Mouse (Mus musculus): ENCODE data around the gene Ss18l1.

DNA sequence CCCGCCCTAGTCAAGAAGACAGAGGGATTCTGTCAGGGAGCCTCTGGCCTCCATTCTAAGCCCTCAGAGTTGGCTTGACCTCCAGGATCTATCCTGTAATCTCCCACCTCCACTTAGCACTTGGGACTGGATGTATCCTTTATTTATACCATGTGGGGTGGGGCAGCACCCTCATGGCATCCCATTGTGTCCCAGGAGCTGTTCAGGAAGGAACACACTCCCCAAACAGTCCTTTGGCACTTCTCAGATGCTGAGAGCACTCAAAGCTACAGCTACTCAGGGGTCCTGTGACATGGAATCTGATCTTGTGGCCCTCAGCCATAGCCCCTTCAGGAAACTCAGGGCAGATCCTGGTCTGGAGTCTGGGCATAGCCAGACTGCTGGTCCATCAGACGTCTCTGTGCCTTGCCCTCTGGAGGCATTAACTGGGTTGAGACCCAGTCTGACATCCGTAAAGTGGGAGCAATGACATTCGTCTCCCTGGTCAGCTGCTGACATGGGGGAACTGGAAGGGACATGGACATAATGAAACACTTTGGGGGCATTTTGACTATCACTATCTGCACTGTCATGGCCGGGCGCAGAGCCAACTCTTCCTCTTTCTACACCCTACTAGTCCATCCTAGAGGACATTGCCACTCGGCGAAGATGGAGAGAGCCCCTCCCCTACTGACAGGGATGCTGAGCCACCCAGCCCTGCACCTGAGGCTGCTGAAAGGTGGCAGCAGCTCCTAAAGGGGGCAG lies 74.6 kb downstream of the Ss18l1 start:
- no peak for TF ChIP-seq GATA1 (IDR thresholded peaks at IDR 0.05; ENCODE audit: borderline replicate concordance, low read length)
- no peak for TF ChIP-seq FLI1 (IDR thresholded peaks at IDR 0.05; ENCODE audit: low read length)

Data from megakaryocyte, embryonic 14.5 days (primary cell).